ENCODE assay signal across 33 mouse cellular contexts in genomic region chr11:55116004-55116403, GRCm38 (mm10). TPM values are rescaled to one million over a fixed set of nuclear protein-coding genes. Genes with fewer than 3 reads are reported as not detected.
DNase-seq lines count a peak whose midpoint lies in the region; ATAC-seq and TF ChIP-seq lines count a peak whose summit lies in the region.
"Had no signal": no experiment of that assay in that cellular context is flagged by ENCODE, and none has a peak within 500 bp of the region (broad histone marks: within the 10 kb centered on the region; RNA-seq: fewer than 3 reads in every experiment).

No protein-coding gene starts in this region.

- TF ChIP-seq RAD21 in CH12.LX (IDR thresholded peaks at IDR 0.05; ENCODE audit: low read depth, low read length), result no peak

- in situ Hi-C loops in CH12.LX (cut with MboI; ENCODE audit: low pct_ligation_motif_present, low pct_unique_long_range_greater_than_20kb, low sequenced_read_pairs), result no loop called here

- no peak overlapping the region for H3K27ac ChIP-seq in CH12.LX (ENCODE audit: insufficient read depth, low read depth)
- 0 out of 2 replicates have a peak overlapping the region, but pooled peaks have one; percentile 21 for H3K27ac ChIP-seq in bone marrow macrophage, adult 2 months (ENCODE audit: insufficient read depth, low read depth, low read length)
- H3K27ac ChIP-seq in neural tube, embryonic 15.5 days (replicated peaks), result no peak overlapping the region
- H3K27ac ChIP-seq: embryonic facial prominence, embryonic 13.5 days; gastrocnemius, adult 2 months; heart, embryonic 10.5 days; heart, embryonic 15.5 days; hindbrain, embryonic 12.5 days; limb, embryonic 12.5 days had no signal

- peaks cover 0 to 5% of the 10 kb centered on the region in 2 experiments for H3K36me3 ChIP-seq in CH12.LX (replicated peaks in 1 of 2; ENCODE audit: control insufficient read depth in 1 of 2, insufficient read depth in 1 of 2, low read length in 1 of 2)
- no peaks in the 10 kb centered on the region for H3K36me3 ChIP-seq in splenic B cell, adult 2 months (ENCODE audit: control insufficient read depth, insufficient read depth, low read length, poor library complexity, severe bottlenecking)
- H3K36me3 ChIP-seq in neural tube, embryonic 15.5 days, result no peaks in the 10 kb centered on the region
- H3K36me3 ChIP-seq: embryonic facial prominence, embryonic 13.5 days; heart, embryonic 15.5 days; hindbrain, embryonic 12.5 days; limb, embryonic 12.5 days had no signal

- TF ChIP-seq CTCF in CH12.LX (conservative IDR thresholded peaks at IDR 0.05 in 1 of 2, IDR thresholded peaks at IDR 0.05 in 1 of 2; ENCODE audit: low read depth in 2 of 2, low read length in 2 of 2), result no peak
- no peak for TF ChIP-seq CTCF in bone marrow macrophage, adult 2 months (IDR thresholded peaks at IDR 0.05; ENCODE audit: low read depth, low read length)

- intact Hi-C loops in heart, postnatal 36 days (cut with DNase I), result no loop called here

- peak; percentile 81 for DNase-seq in heart, adult 11 months
- no peak for DNase-seq in heart, postnatal 36 days
- DNase-seq in CH12.LX (ENCODE audit: extremely low read depth), result peak; percentile 43
- peak; percentile 51 for DNase-seq in splenic B cell, adult 2 months (ENCODE audit: low read depth, low spot score)
- no peak for DNase-seq in lung, postnatal 25 days (ENCODE audit: low spot score)
- no peak for DNase-seq in c-Kit-positive CD71-positive TER-119-positive erythroid progenitor cells, embryonic 14.5 days (ENCODE audit: low spot score)
- DNase-seq: cerebellum, adult 18-20 months; cerebellum, postnatal 10 days; gastrocnemius, adult 2 months; kidney, adult 8-10 months; kidney, postnatal 10 days; layer of hippocampus, adult 9-11 months; lung, postnatal 4 days; midbrain, embryonic 14.5 days; right cerebral cortex, postnatal 25 days; thymus, adult 2 months; thymus, postnatal 36 days had no signal

- no peak overlapping the region for H3K4me2 ChIP-seq in CH12.LX (ENCODE audit: insufficient read depth, low read depth, poor library complexity, severe bottlenecking)
- no peak overlapping the region for H3K4me2 ChIP-seq in neural tube, embryonic 15.5 days
- H3K4me2 ChIP-seq: embryonic facial prominence, embryonic 13.5 days; heart, embryonic 15.5 days; hindbrain, embryonic 12.5 days; limb, embryonic 12.5 days; liver, embryonic 11.5 days had no signal

- 98% methylated on average over 3 of the region's 3 CpGs for WGBS in neural tube, embryonic 15.5 days

- dilution Hi-C loops in CH12.LX (cut with MboI; ENCODE audit: extremely low pct_ligation_motif_present, extremely low pct_unique_long_range_greater_than_20kb, low sequenced_read_pairs), result no loop called here

- H3K27me3 ChIP-seq in CH12.LX (replicated peaks), result no peaks in the 10 kb centered on the region
- no peaks in the 10 kb centered on the region for H3K27me3 ChIP-seq in splenic B cell, adult 2 months (ENCODE audit: control insufficient read depth, insufficient read depth, low read length, poor library complexity, severe bottlenecking)
- no peaks in the 10 kb centered on the region for H3K27me3 ChIP-seq in neural tube, embryonic 15.5 days (replicated peaks)
- H3K27me3 ChIP-seq: embryonic facial prominence, embryonic 13.5 days; heart, embryonic 15.5 days; hindbrain, embryonic 12.5 days; limb, embryonic 12.5 days had no signal

- peaks cover 10 to 33% of the 10 kb centered on the region in 2 experiments for H3K4me1 ChIP-seq in CH12.LX (ENCODE audit: control insufficient read depth in 1 of 2, insufficient read depth in 2 of 2)
- peaks cover 28% of the 10 kb centered on the region for H3K4me1 ChIP-seq in bone marrow macrophage, adult 2 months (ENCODE audit: control insufficient read depth, insufficient read depth, low read length)
- no peaks in the 10 kb centered on the region for H3K4me1 ChIP-seq in neural tube, embryonic 15.5 days
- H3K4me1 ChIP-seq: embryonic facial prominence, embryonic 13.5 days; hindbrain, embryonic 12.5 days had no signal

- TF ChIP-seq EP300 in CH12.LX (IDR thresholded peaks at IDR 0.05; ENCODE audit: low read length), result peak; percentile 41

- peaks cover 8% of the 10 kb centered on the region for H3K9me3 ChIP-seq in CH12.LX (replicated peaks; ENCODE audit: low read length)
- H3K9me3 ChIP-seq in neural tube, embryonic 15.5 days (replicated peaks), result no peaks in the 10 kb centered on the region
- H3K9me3 ChIP-seq: embryonic facial prominence, embryonic 13.5 days; heart, embryonic 10.5 days; heart, embryonic 15.5 days; hindbrain, embryonic 12.5 days had no signal

- TF ChIP-seq POLR2A in CH12.LX (IDR thresholded peaks at IDR 0.05; ENCODE audit: low read depth, low read length), result no peak
- no peak for TF ChIP-seq POLR2A in bone marrow macrophage, adult 2 months (IDR thresholded peaks at IDR 0.05; ENCODE audit: borderline replicate concordance, low read depth, low read length)

- H3K9ac ChIP-seq in CH12.LX (ENCODE audit: insufficient read depth, low read depth), result no peak overlapping the region
- no peak overlapping the region for H3K9ac ChIP-seq in neural tube, embryonic 15.5 days (replicated peaks)
- H3K9ac ChIP-seq: embryonic facial prominence, embryonic 13.5 days; heart, embryonic 15.5 days; hindbrain, embryonic 12.5 days; limb, embryonic 12.5 days had no signal

- ATAC-seq in neural tube, embryonic 15.5 days (ENCODE audit: low FRiP score), result no peak
- ATAC-seq: forebrain, embryonic 16.5 days; intestine, embryonic 16.5 days had no signal

- no peak overlapping the region for H3K4me3 ChIP-seq in CH12.LX (replicated peaks in 1 of 3; ENCODE audit: low read depth in 2 of 3, low read length in 2 of 3, poor library complexity in 1 of 3)
- H3K4me3 ChIP-seq in bone marrow macrophage, adult 2 months (ENCODE audit: insufficient read depth, low read length), result no peak overlapping the region
- H3K4me3 ChIP-seq in neural tube, embryonic 15.5 days (replicated peaks), result no peak overlapping the region
- H3K4me3 ChIP-seq: embryonic facial prominence, embryonic 13.5 days; gastrocnemius, adult 2 months; heart, embryonic 10.5 days; heart, embryonic 15.5 days; hindbrain, embryonic 12.5 days; limb, embryonic 12.5 days had no signal

- no peaks in the 10 kb centered on the region for H3K79me2 ChIP-seq in CH12.LX (replicated peaks; ENCODE audit: control insufficient read depth, extremely low read depth, insufficient read depth, poor library complexity, severe bottlenecking)

TF ChIP-seq in CH12.LX, 34 proteins besides CTCF, POLR2A, EP300 and RAD21:
- TF ChIP-seq IRF4 (IDR thresholded peaks at IDR 0.05; ENCODE audit: low read depth, low read length), result peak; percentile 58
- TF ChIP-seq JUN (IDR thresholded peaks at IDR 0.05; ENCODE audit: insufficient read depth, low read depth, low read length), result no peak
- no peak for TF ChIP-seq PAX5 (IDR thresholded peaks at IDR 0.05; ENCODE audit: low read length)
- peak; percentile 38; the same call in 1 of the 2 replicates for TF ChIP-seq MYC (IDR thresholded peaks at IDR 0.05; ENCODE audit: low read depth, low read length)

RNA-seq across cellular contexts. Expression of gene Gm2a, which starts 18.1 kb away (rescaled TPM):
- total RNA-seq in heart, postnatal 36 days (2021), result 10 to 100 TPM; 10.8 to 11.8 TPM
- 24.1 and 26.5 TPM in 2 replicates for total RNA-seq in CH12.LX (2012; rRNA removed)
- total RNA-seq in CH12.LX (2014; rRNA removed), result 8.9 and 10.0 TPM in 2 replicates
- 24.1 and 25.6 TPM in 2 replicates for polyA plus RNA-seq in CH12.LX (2012; ENCODE audit: insufficient read length, low read depth)
- 216 and 231 TPM in 2 replicates for polyA plus RNA-seq in bone marrow macrophage, adult 2 months (2012; ENCODE audit: insufficient read depth, insufficient read length, missing spikeins)
- 33.1 and 37.1 TPM in 2 replicates for polyA plus RNA-seq in neural tube, embryonic 15.5 days (2015; fragmentation: Nextera tagmentation; extraction: Ambion mirVana)

RNA-seq across cellular contexts. Expression of gene Slc36a3, which starts 35.5 kb away (rescaled TPM):
- not detected for total RNA-seq in heart, postnatal 36 days (2021)
- total RNA-seq in CH12.LX (2012; rRNA removed) (0.34 and 0.72 TPM in 2 replicates), CH12.LX (2014; rRNA removed) (0.34 and 0.72 TPM in 2 replicates)
- polyA plus RNA-seq in CH12.LX (2012; ENCODE audit: insufficient read length, low read depth), result 1.2 and 1.5 TPM in 2 replicates
- not detected in 2 replicates for polyA plus RNA-seq in bone marrow macrophage, adult 2 months (2012; ENCODE audit: insufficient read depth, insufficient read length, missing spikeins)
- polyA plus RNA-seq in neural tube, embryonic 15.5 days (2015; fragmentation: Nextera tagmentation; extraction: Ambion mirVana), result not detected in 2 replicates
- total RNA-seq: common myeloid progenitor, adult 5-6 weeks; gastrocnemius, adult 2 months; heart, postnatal 25 days; left cerebral cortex, postnatal 10 days had no signal
- polyA plus RNA-seq: embryonic facial prominence, embryonic 13.5 days; forebrain, embryonic 11.5 days; forebrain, embryonic 16.5 days; heart, embryonic 10.5 days; heart, embryonic 15.5 days; hindbrain, embryonic 12.5 days; intestine, embryonic 16.5 days; limb, embryonic 12.5 days; liver, embryonic 11.5 days; liver, embryonic 16.5 days; lung, embryonic 16.5 days; midbrain, embryonic 14.5 days had no signal

RNA-seq across cellular contexts. Expression of gene Ccdc69, which starts 38.1 kb away (rescaled TPM):
- total RNA-seq in heart, postnatal 36 days (2021), result 1 to 10 TPM; 7.6 to 8.0 TPM
- total RNA-seq in CH12.LX (2012; rRNA removed) (4.3 and 4.4 TPM in 2 replicates), CH12.LX (2014; rRNA removed) (0.27 TPM in 1 of 2 replicates, not detected in the other)
- 0.23 and 0.61 TPM in 2 replicates for polyA plus RNA-seq in CH12.LX (2012; ENCODE audit: insufficient read length, low read depth)
- 5.3 and 6.0 TPM in 2 replicates for polyA plus RNA-seq in bone marrow macrophage, adult 2 months (2012; ENCODE audit: insufficient read depth, insufficient read length, missing spikeins)
- polyA plus RNA-seq in neural tube, embryonic 15.5 days (2015; fragmentation: Nextera tagmentation; extraction: Ambion mirVana), result 0.56 and 2.7 TPM in 2 replicates

Comparison
In these comparisons a context has a peak if more than half of its experiments do, and no peak if none do; other contexts are left out.
1. DNase-seq: peak in heart, adult 11 months (single experiment), CH12.LX (single experiment) and splenic B cell, adult 2 months (single experiment); none in heart, postnatal 36 days (0 of 2), lung, postnatal 25 days (single experiment) and c-Kit-positive CD71-positive TER-119-positive erythroid progenitor cells, embryonic 14.5 days (single experiment).